Mouse (Mus musculus) CH12.LX (cell line): ENCODE data around the gene Dnajb11.

ENCODE experiments used
- BHLHE40 ChIP-seq: IDR thresholded peaks from 2 replicates; pipeline ENCODE4 v1.6.1; 2011; ENCODE audit warnings: mild to moderate bottlenecking, low read depth, low read length, improper control_type of control experiment
- CHD2 ChIP-seq: IDR thresholded peaks from 2 replicates; pipeline ENCODE4 v1.6.1; 2011; ENCODE audit warnings: low read length, improper control_type of control experiment
- CTCF ChIP-seq, 2 experiments: IDR thresholded peaks in 1 of 2; conservative IDR thresholded peaks in 1 of 2; 2 replicates each; pipeline ENCODE4 v1.5.1; 2011 to 2012; ENCODE audit warnings: low read depth in 2 of 2, low read length in 2 of 2, improper control_type of control experiment in 1 of 2, inconsistent platforms in 1 of 2, mild to moderate bottlenecking in 1 of 2, moderate library complexity in 1 of 2
- EP300 ChIP-seq: IDR thresholded peaks from 2 replicates; pipeline ENCODE4 v1.6.1; 2011; ENCODE audit warnings: low read length, improper control_type of control experiment
- ETS1 ChIP-seq: conservative IDR thresholded peaks from 2 replicates; pipeline ENCODE4 v1.6.1; 2012; ENCODE audit warnings: low read depth, mild to moderate bottlenecking, inconsistent platforms, low read length, improper control_type of control experiment, moderate library complexity
- MAZ ChIP-seq: IDR thresholded peaks from 2 replicates; pipeline ENCODE4 v1.6.1; 2012; ENCODE audit warnings: low read depth, mild to moderate bottlenecking, inconsistent platforms, low read length, improper control_type of control experiment, moderate library complexity
- MEF2A ChIP-seq: IDR thresholded peaks from 2 replicates; pipeline ENCODE4 v1.6.1; 2014; ENCODE audit warnings: low read depth, mild to moderate bottlenecking, inconsistent platforms, low read length, improper control_type of control experiment, borderline replicate concordance
- MXI1 ChIP-seq: IDR thresholded peaks from 2 replicates; pipeline ENCODE4 v1.6.1; 2011; ENCODE audit warnings: mild to moderate bottlenecking, low read depth, low read length, improper control_type of control experiment
- POLR2A ChIP-seq: IDR thresholded peaks from 2 replicates; pipeline ENCODE4 v1.6.1; 2011; ENCODE audit warnings: low read depth, mild to moderate bottlenecking, improper control_type of control experiment, low read length
- USF1 ChIP-seq: IDR thresholded peaks from 2 replicates; pipeline ENCODE4 v1.6.1; 2014; ENCODE audit warnings: low read depth, mild to moderate bottlenecking, inconsistent platforms, low read length, improper control_type of control experiment
- USF2 ChIP-seq: conservative IDR thresholded peaks from 2 replicates; pipeline ENCODE4 v1.6.1; 2011; ENCODE audit warnings: low read depth, low read length, improper control_type of control experiment
- ZNF384 ChIP-seq: IDR thresholded peaks from 2 replicates; pipeline ENCODE4 v1.6.1; 2012; ENCODE audit warnings: low read depth, low read length, improper control_type of control experiment, inconsistent platforms

DNA sequence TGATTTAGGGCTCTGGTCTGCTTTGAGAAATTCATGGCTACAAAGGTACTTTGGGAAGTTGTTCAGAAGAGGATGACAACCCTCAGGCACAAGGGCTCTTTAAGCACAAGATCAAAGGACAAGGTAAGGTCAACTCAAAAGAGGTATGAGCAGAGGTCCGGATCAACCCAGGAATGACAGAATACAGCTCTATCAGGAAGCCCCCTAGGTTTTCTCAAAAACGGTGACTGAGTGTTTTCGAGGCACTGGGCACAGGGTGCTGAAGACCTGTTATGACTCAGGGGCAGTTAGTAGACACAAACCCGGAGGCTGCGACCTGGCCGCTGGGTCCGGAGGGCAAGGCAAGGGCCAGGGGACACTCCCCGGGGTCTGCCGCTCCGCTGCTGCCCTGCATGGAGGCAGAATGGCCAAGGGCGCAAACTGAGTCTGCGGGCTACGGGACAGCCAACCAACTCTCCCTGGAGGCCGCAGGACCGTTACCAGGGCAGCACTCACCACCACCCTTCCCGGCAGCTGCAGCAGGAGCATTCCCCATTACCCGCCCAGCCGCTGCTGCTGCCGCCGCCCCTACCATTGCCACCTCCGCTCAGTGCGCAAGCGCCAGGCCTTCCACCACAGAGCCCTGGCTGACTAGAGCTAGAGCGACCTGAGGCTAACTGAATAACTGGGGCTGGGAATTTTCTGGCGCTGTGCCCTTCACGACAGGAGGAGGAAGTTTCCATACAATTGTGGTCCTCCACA is 13.4 kb upstream of the Dnajb11 start:
- TF ChIP-seq POLR2A (no peak), USF1 (no peak), MAZ (no peak), CTCF (conservative IDR thresholded peaks at IDR 0.05 in 1 of 2, IDR thresholded peaks at IDR 0.05 in 1 of 2; ENCODE audit: low read depth in 2 of 2, low read length in 2 of 2) (no peak), USF2 (no peak), CHD2 (no peak), EP300 (no peak), ETS1 (no peak), MXI1 (no peak), MEF2A (no peak), BHLHE40 (no peak), ZNF384 (no peak)
